Mouse (Mus musculus): ENCODE measurements around the gene Ccnyl1.
A peak's percentile ranks its signal among the peaks of the same experiment; 100 is the strongest.
"Not testable (repeated sequence)": the region's sequence is repeated elsewhere in the genome, so short reads cannot be mapped to it uniquely, and the experiment has no call there.

The Ccnyl1 gene

GRCm38 (mm10) chr1:64690213-64691013 lies at the start of gene Ccnyl1:
Gene Ccnyl1 (plus strand): TSS chr1:64690455.
- DNase-seq (ENCODE audit: low read depth), result peak; percentile 98

- no peak for DNase-seq (ENCODE audit: low read depth)
Observed at GRCm38 (mm10) chr1:64641069-64641468, 49.2 kb upstream of the Ccnyl1 start.

- DNase-seq (ENCODE audit: low read depth), result not testable (repeated sequence)
Observed at GRCm38 (mm10) chr1:64642541-64642940, 47.7 kb upstream of the Ccnyl1 start.

- DNase-seq (ENCODE audit: low read depth), result no peak
Observed at GRCm38 (mm10) chr1:64644513-64644912, 45.7 kb upstream of the Ccnyl1 start.

GRCm38 (mm10) chr1:64649362-64650124 lies 40.7 kb upstream of the Ccnyl1 start:
- DNase-seq (ENCODE audit: low read depth), result no peak

GRCm38 (mm10) chr1:64653701-64654100 lies 36.6 kb upstream of the Ccnyl1 start:
- no peak for DNase-seq (ENCODE audit: low read depth)

GRCm38 (mm10) chr1:64655415-64655814 lies 34.8 kb upstream of the Ccnyl1 start:
- no peak for DNase-seq (ENCODE audit: low read depth)

- DNase-seq (ENCODE audit: low read depth), result no peak
Observed at GRCm38 (mm10) chr1:64656423-64657129, 33.7 kb upstream of the Ccnyl1 start.

- no peak for DNase-seq (ENCODE audit: low read depth)
Observed at GRCm38 (mm10) chr1:64658876-64659275, 31.4 kb upstream of the Ccnyl1 start.

- no peak for DNase-seq (ENCODE audit: low read depth)
Observed at GRCm38 (mm10) chr1:64667111-64667633, 23.1 kb upstream of the Ccnyl1 start.

- no peak for DNase-seq (ENCODE audit: low read depth)
Observed at GRCm38 (mm10) chr1:64669451-64669850, 20.8 kb upstream of the Ccnyl1 start.

- DNase-seq (ENCODE audit: low read depth), result no peak
Observed at GRCm38 (mm10) chr1:64673931-64674330, 16.3 kb upstream of the Ccnyl1 start.

- DNase-seq (ENCODE audit: low read depth), result no peak
Observed at GRCm38 (mm10) chr1:64676060-64676839, 14.0 kb upstream of the Ccnyl1 start.

- DNase-seq (ENCODE audit: low read depth), result no peak
Observed at GRCm38 (mm10) chr1:64681499-64681898, 8.8 kb upstream of the Ccnyl1 start.

GRCm38 (mm10) chr1:64683039-64683438 lies 7.2 kb upstream of the Ccnyl1 start:
- no peak for DNase-seq (ENCODE audit: low read depth)

- no peak for DNase-seq (ENCODE audit: low read depth)
Observed at GRCm38 (mm10) chr1:64684440-64684839, 5.8 kb upstream of the Ccnyl1 start.

- DNase-seq (ENCODE audit: low read depth), result peak; percentile 62
Observed at GRCm38 (mm10) chr1:64688046-64688445, 2.2 kb upstream of the Ccnyl1 start.

- DNase-seq (ENCODE audit: low read depth), result peak; percentile 6
Observed at GRCm38 (mm10) chr1:64689561-64690212, 568 bp upstream of the Ccnyl1 start.

- no peak for DNase-seq (ENCODE audit: low read depth)
Observed at GRCm38 (mm10) chr1:64691121-64691551, 881 bp downstream of the Ccnyl1 start.

GRCm38 (mm10) chr1:64691581-64691980 lies 1.3 kb downstream of the Ccnyl1 start:
- DNase-seq (ENCODE audit: low read depth), result peak; percentile 42

GRCm38 (mm10) chr1:64695156-64695555 lies 4.9 kb downstream of the Ccnyl1 start:
- DNase-seq (ENCODE audit: low read depth), result no peak
